Mouse (Mus musculus) kidney, adult 2 months (tissue): ENCODE measurements at regions not wholly inside any gene's neighbourhood (a gene's known extent, or its start where the extent isn't known, plus 50 kb on each side); places are given as distances from the start of the nearest gene placed in this dataset.

ENCODE experiments used
- DNase-seq: peaks from one replicate; pipeline ENCODE4 v3.0.0; 2021
- H3K27ac ChIP-seq: fragments of 200-500 bp; 2 replicates; pipeline ENCODE4 v1.5.1; 2012; ENCODE audit warnings: low read depth, low read length, control low read depth, inconsistent platforms; ENCODE audit not compliant: insufficient read depth
- H3K27me3 ChIP-seq: fragments of 200-500 bp; replicated peaks from 2 replicates; pipeline ENCODE4 v1.6.1; 2012; ENCODE audit warnings: mild to moderate bottlenecking, moderate library complexity, low read length, inconsistent platforms; ENCODE audit not compliant: control insufficient read depth, insufficient read depth
- H3K36me3 ChIP-seq: fragments of 200-500 bp; 2 replicates; pipeline ENCODE4 v1.6.1; 2012; ENCODE audit warnings: mild to moderate bottlenecking, moderate library complexity, low read length, inconsistent platforms; ENCODE audit not compliant: control insufficient read depth, insufficient read depth
- H3K4me1 ChIP-seq: fragments of 200-500 bp; 2 replicates; pipeline ENCODE4 v1.6.1; 2011; ENCODE audit warnings: low read length; ENCODE audit not compliant: control insufficient read depth, insufficient read depth
- H3K4me3 ChIP-seq: fragments of 200-500 bp; 2 replicates; pipeline ENCODE4 v1.5.1; 2011; ENCODE audit warnings: mild to moderate bottlenecking, low read depth, low read length, control low read depth; ENCODE audit not compliant: insufficient read depth
- CTCF ChIP-seq: fragments of 200-500 bp; conservative IDR thresholded peaks from 2 replicates; pipeline ENCODE4 v1.5.1; 2011; ENCODE audit warnings: low read depth, mild to moderate bottlenecking, control low read depth, low read length, moderate library complexity, mixed read lengths; ENCODE audit not compliant: insufficient read depth, insufficient read length
- POLR2A ChIP-seq: fragments of 200-500 bp; IDR thresholded peaks from one replicate; pipeline ENCODE4 v1.6.1; 2011; ENCODE audit warnings: low read depth, low read length, control low read depth
- WGBS: fragments of 180-500 bp; shearing (Covaris S2); methylation state at CpG from one replicate; pipeline ENCODE4 v1.1.7; 2018; 5-methylcytosine and 5-hydroxymethylcytosine counted together

- no peak overlapping the region for H3K27ac ChIP-seq
- H3K36me3 ChIP-seq: no peaks in the 10 kb centered on the region
- TF ChIP-seq CTCF (no peak), POLR2A (no peak)
- H3K4me3 ChIP-seq: no peak overlapping the region
- no peak for DNase-seq
- no peaks in the 10 kb centered on the region for H3K27me3 ChIP-seq
- H3K4me1 ChIP-seq: no peaks in the 10 kb centered on the region
Observed at GRCm38 (mm10) chr17:54694637-54695036, 395.8 kb upstream of the Slc5a7 start.

GRCm38 (mm10) chr17:54685143-54686040 is 386.6 kb upstream of the Slc5a7 start:
- H3K27me3 ChIP-seq: no peaks in the 10 kb centered on the region
- H3K27ac ChIP-seq: no peak overlapping the region
- DNase-seq: peak; percentile 27
- 42% methylated on average over 2 of the region's 2 CpGs for WGBS
- no peaks in the 10 kb centered on the region for H3K4me1 ChIP-seq
- H3K36me3 ChIP-seq: no peaks in the 10 kb centered on the region
- no peak overlapping the region for H3K4me3 ChIP-seq
- no peak for TF ChIP-seq CTCF
- no peak for TF ChIP-seq POLR2A

- TF ChIP-seq POLR2A: no peak
- Histone ChIP-seq H3K4me3 (no peak overlapping the region), H3K4me1 (no peaks in the 10 kb centered on the region), H3K27ac (no peak overlapping the region), H3K36me3 (no peaks in the 10 kb centered on the region), H3K27me3 (no peaks in the 10 kb centered on the region)
- 40% methylated on average over 2 of the region's 2 CpGs for WGBS
- DNase-seq: no peak
Observed at GRCm38 (mm10) chr17:54678111-54678510, 379.3 kb upstream of the Slc5a7 start.

- H3K36me3 ChIP-seq: no peaks in the 10 kb centered on the region
- no peak overlapping the region for H3K4me3 ChIP-seq
- no peaks in the 10 kb centered on the region for H3K4me1 ChIP-seq
- H3K27ac ChIP-seq: no peak overlapping the region
- DNase-seq: no peak
- 89% methylated on average over 2 of the region's 2 CpGs for WGBS
- no peak for TF ChIP-seq CTCF
- TF ChIP-seq POLR2A: no peak
- H3K27me3 ChIP-seq: no peaks in the 10 kb centered on the region
Observed at GRCm38 (mm10) chr17:54669499-54669898, 370.7 kb upstream of the Slc5a7 start.

GRCm38 (mm10) chr17:54662558-54663245 is 363.9 kb upstream of the Slc5a7 start:
- TF ChIP-seq CTCF (no peak), POLR2A (no peak)
- Histone ChIP-seq H3K27me3 (no peaks in the 10 kb centered on the region), H3K36me3 (no peaks in the 10 kb centered on the region), H3K4me3 (no peak overlapping the region), H3K27ac (no peak overlapping the region), H3K4me1 (no peaks in the 10 kb centered on the region)
- peak; percentile 8 for DNase-seq
- 58% methylated on average over 2 of the region's 2 CpGs for WGBS

- no peaks in the 10 kb centered on the region for H3K4me1 ChIP-seq
- no peak for DNase-seq
- H3K4me3 ChIP-seq: no peak overlapping the region
- no peak for TF ChIP-seq CTCF
- no peak for TF ChIP-seq POLR2A
- H3K27ac ChIP-seq: no peak overlapping the region
- H3K36me3 ChIP-seq: no peaks in the 10 kb centered on the region
- no peaks in the 10 kb centered on the region for H3K27me3 ChIP-seq
Observed at GRCm38 (mm10) chr17:54656553-54656952, 357.7 kb upstream of the Slc5a7 start.
